Mouse (Mus musculus) spleen, adult 2 months (tissue): ENCODE results near the gene Cyp26b1. TPM values are rescaled to one million over a fixed set of nuclear protein-coding genes. Genes with fewer than 3 reads are reported as not detected.

Source experiments
- DNase-seq, 2 experiments: peaks; one replicate each; pipeline versions ENCODE4 v3.0.0 to v3.0.0-alpha.2; 2012 to 2021; ENCODE audit warnings: low spot score in 2 of 2, low read depth in 1 of 2
- H3K27ac ChIP-seq: fragments of 200-500 bp; 2 replicates; pipeline ENCODE4 v1.5.1; 2012; ENCODE audit warnings: low read length, inconsistent platforms; ENCODE audit not compliant: insufficient read depth
- H3K27me3 ChIP-seq: fragments of 200-500 bp; 2 replicates; pipeline ENCODE4 v1.6.1; 2012; ENCODE audit warnings: mild to moderate bottlenecking, moderate library complexity, low read length, inconsistent platforms; ENCODE audit not compliant: control insufficient read depth, insufficient read depth
- H3K36me3 ChIP-seq: fragments of 200-500 bp; 2 replicates; pipeline ENCODE4 v1.6.1; 2012; ENCODE audit warnings: mild to moderate bottlenecking, low read length, inconsistent platforms; ENCODE audit not compliant: control insufficient read depth, insufficient read depth
- H3K4me1 ChIP-seq: fragments of 200-500 bp; 2 replicates; pipeline ENCODE4 v1.6.1; 2011; ENCODE audit warnings: inconsistent platforms; ENCODE audit not compliant: control insufficient read depth, insufficient read depth, insufficient read length
- H3K4me3 ChIP-seq: fragments of 200-500 bp; 2 replicates; pipeline ENCODE4 v1.5.1; 2011; ENCODE audit warnings: mild to moderate bottlenecking, inconsistent platforms; ENCODE audit not compliant: insufficient read depth, insufficient read length; ENCODE audit errors: extremely low read depth
- CTCF ChIP-seq: fragments of 200-500 bp; IDR thresholded peaks from 2 replicates; pipeline ENCODE4 v1.5.1; 2011; ENCODE audit warnings: mild to moderate bottlenecking, inconsistent platforms; ENCODE audit not compliant: insufficient read depth, insufficient read length, insufficient replicate concordance; ENCODE audit errors: extremely low read depth
- POLR2A ChIP-seq: fragments of 200-500 bp; IDR thresholded peaks from 2 replicates; pipeline ENCODE4 v1.6.1; 2011; ENCODE audit warnings: low read depth, low read length, inconsistent platforms
- WGBS: fragments of 180-500 bp; shearing (Covaris S2); methylation state at CpG from one replicate; pipeline ENCODE4 v1.1.7; 2018; 5-methylcytosine and 5-hydroxymethylcytosine counted together
- polyA plus RNA-seq: library from polyadenylated mRNA; depleted of rRNA; stranded (reverse); fragments of >200 nt; gene quantifications from 2 replicates; pipeline ENCODE4 v1.2.3, GENCODE M21; 2012

Cyp26b1 gene
- polyA plus RNA-seq, 1 experiment: 0.76 TPM

DNA sequence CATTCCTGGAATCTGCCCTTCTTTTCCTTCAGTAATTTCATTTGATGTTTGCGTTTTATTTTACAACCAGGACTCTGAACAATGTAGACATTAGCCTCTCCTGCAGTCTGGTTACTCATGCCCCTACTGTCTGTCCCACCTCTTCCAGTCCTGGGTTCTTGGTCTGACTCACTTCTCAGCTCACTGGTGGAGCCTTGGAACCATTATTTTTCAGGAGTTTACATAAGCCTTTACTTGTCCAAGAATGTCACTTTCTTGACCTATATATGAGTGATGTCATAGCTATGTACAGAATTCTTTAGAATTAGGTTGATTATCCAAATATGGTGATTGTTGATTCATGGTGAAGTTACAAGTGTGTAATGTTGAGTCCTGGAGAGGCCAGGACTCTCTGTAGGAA, 32.5 kb downstream of the Cyp26b1 start:
- Histone ChIP-seq H3K27me3 (no peaks in the 10 kb centered on the region), H3K4me1 (no peaks in the 10 kb centered on the region), H3K36me3 (no peaks in the 10 kb centered on the region), H3K27ac (no peak overlapping the region), H3K4me3 (no peak overlapping the region)
- TF ChIP-seq CTCF (no peak), POLR2A (no peak)
- no peak for DNase-seq
- 92% methylated on average over 1 of the region's 1 CpGs for WGBS

- 17% methylated on average over 9 of the region's 9 CpGs for WGBS
- Histone ChIP-seq H3K27me3 (no peaks in the 10 kb centered on the region), H3K4me1 (no peaks in the 10 kb centered on the region), H3K27ac (no peak overlapping the region), H3K36me3 (no peaks in the 10 kb centered on the region), H3K4me3 (no peak overlapping the region)
- DNase-seq: no peak
- TF ChIP-seq POLR2A: no peak
- no peak for TF ChIP-seq CTCF
These were observed 43.8 kb downstream of the Cyp26b1 start for GRCm38 (mm10) chr6:84549852-84550437.

- 61% methylated on average over 2 of the region's 2 CpGs for WGBS
- no peaks in the 10 kb centered on the region for H3K4me1 ChIP-seq
- TF ChIP-seq POLR2A (no peak), CTCF (no peak)
- no peak for DNase-seq
- no peaks in the 10 kb centered on the region for H3K27me3 ChIP-seq
- H3K4me3 ChIP-seq: no peak overlapping the region
- no peaks in the 10 kb centered on the region for H3K36me3 ChIP-seq
- H3K27ac ChIP-seq: no peak overlapping the region
These were observed 48.3 kb downstream of the Cyp26b1 start for GRCm38 (mm10) chr6:84545428-84545827.

DNA sequence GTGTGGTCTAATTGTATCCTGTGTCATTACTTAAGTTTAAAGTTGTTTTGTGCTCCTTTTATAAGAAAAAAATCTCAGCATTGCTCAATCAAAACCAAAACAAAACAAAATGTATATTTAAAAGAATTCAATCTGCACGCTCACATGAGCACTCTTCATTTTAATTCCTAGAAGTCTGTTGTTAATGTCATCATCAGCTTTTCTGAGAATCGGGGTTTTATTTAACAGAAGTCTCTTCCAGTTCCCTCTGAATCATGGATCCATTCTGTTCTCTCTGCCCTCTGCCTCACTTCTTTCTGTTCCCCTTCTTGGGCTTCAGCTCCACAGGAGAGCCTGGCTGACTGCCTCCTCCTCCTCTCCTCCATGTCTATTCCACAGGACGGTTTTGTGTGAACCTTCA, 49.3 kb downstream of the Cyp26b1 start:
- Histone ChIP-seq H3K27me3 (no peaks in the 10 kb centered on the region), H3K36me3 (no peaks in the 10 kb centered on the region), H3K27ac (no peak overlapping the region), H3K4me1 (no peaks in the 10 kb centered on the region), H3K4me3 (no peak overlapping the region)
- DNase-seq: no peak
- TF ChIP-seq CTCF: no peak
- no peak for TF ChIP-seq POLR2A
- WGBS: 73% methylated on average over 3 of the region's 3 CpGs

GRCm38 (mm10) chr6:84543516-84543915, 50.2 kb downstream of the Cyp26b1 start:
- 62% methylated on average over 5 of the region's 5 CpGs for WGBS
- Histone ChIP-seq H3K4me1 (no peaks in the 10 kb centered on the region), H3K36me3 (no peaks in the 10 kb centered on the region), H3K4me3 (no peak overlapping the region), H3K27ac (no peak overlapping the region), H3K27me3 (no peaks in the 10 kb centered on the region)
- no peak for DNase-seq
- no peak for TF ChIP-seq CTCF

- H3K27ac ChIP-seq: no peak overlapping the region
- H3K4me1 ChIP-seq: no peaks in the 10 kb centered on the region
- H3K4me3 ChIP-seq: no peak overlapping the region
- WGBS: 37% methylated on average over 4 of the region's 4 CpGs
- no peaks in the 10 kb centered on the region for H3K27me3 ChIP-seq
- no peak for DNase-seq
- no peaks in the 10 kb centered on the region for H3K36me3 ChIP-seq
- TF ChIP-seq CTCF (no peak), POLR2A (no peak)
These were observed 53.8 kb downstream of the Cyp26b1 start for GRCm38 (mm10) chr6:84539924-84540323.

GRCm38 (mm10) chr6:84538681-84539080, 55.0 kb downstream of the Cyp26b1 start:
- no peaks in the 10 kb centered on the region for H3K36me3 ChIP-seq
- no peak overlapping the region for H3K27ac ChIP-seq
- DNase-seq: no peak
- no peak overlapping the region for H3K4me3 ChIP-seq
- H3K27me3 ChIP-seq: no peaks in the 10 kb centered on the region
- H3K4me1 ChIP-seq: no peaks in the 10 kb centered on the region
- 76% methylated on average over 3 of the region's 3 CpGs for WGBS
- TF ChIP-seq CTCF (no peak), POLR2A (no peak)
